Mouse (Mus musculus): ENCODE results near the gene Cstl1.

GRCm38 (mm10) chr2:148781709-148782108 is 31.6 kb downstream of the Cstl1 start, which contains the start of gene 8030411F24Rik:
- no peak for TF ChIP-seq CTCF (IDR thresholded peaks at IDR 0.05; ENCODE audit: low read depth, low read length)
- TF ChIP-seq POLR2A (IDR thresholded peaks at IDR 0.05; ENCODE audit: borderline replicate concordance, low read depth, low read length) = no peak

Data from bone marrow macrophage, adult 2 months (primary cell).